Mouse (Mus musculus) liver, embryonic 14.5 days (tissue): ENCODE results near the gene Olfr374. TPM values are rescaled to one million over a fixed set of nuclear protein-coding genes. Genes with fewer than 3 reads are reported as not detected.
"Not testable (repeated sequence)": the region's sequence is repeated elsewhere in the genome, so short reads cannot be mapped to it uniquely, and the experiment has no call there.

ENCODE experiments used
- ATAC-seq: fragments of 200-750 bp; cut with Nextera tagmentation; 2 replicates; pipeline ENCODE4 v1.8.0; 2017; ENCODE audit warnings: moderate number of reproducible peaks, mild to moderate bottlenecking, moderate library complexity; ENCODE audit not compliant: insufficient read depth
- DNase-seq, 3 experiments: peaks; one replicate each; pipeline ENCODE4 v3.0.0-alpha.2; 2012 to 2013; ENCODE audit warnings: low read depth in 3 of 3, low spot score in 3 of 3
- H3K27ac ChIP-seq: fragments of 300-500 bp; sonication (generic); 2 replicates; pipeline ENCODE4 v1.5.1; 2014; ENCODE audit warnings: moderate library complexity, mild to moderate bottlenecking, control low read depth, inconsistent platforms
- H3K27me3 ChIP-seq: fragments of 300-500 bp; sonication (generic); 2 replicates; pipeline ENCODE4 v1.6.1; 2014; ENCODE audit warnings: mild to moderate bottlenecking, low read length, moderate library complexity; ENCODE audit not compliant: control insufficient read depth, insufficient read depth
- H3K36me3 ChIP-seq: fragments of 300-500 bp; sonication (generic); replicated peaks from 2 replicates; pipeline ENCODE4 v1.6.1; 2014; ENCODE audit warnings: low read depth; ENCODE audit not compliant: control insufficient read depth, insufficient read depth
- H3K4me1 ChIP-seq, 2 experiments: fragments of 200-500 bp in 1 of 2; fragments of 300-500 bp in 1 of 2; sonication (generic) in 1 of 2; replicated peaks; 2 replicates each; pipeline ENCODE4 v1.6.1; 2012 to 2014; ENCODE audit warnings: antibody characterized with exemption in 1 of 2, inconsistent platforms in 1 of 2, low read length in 1 of 2; ENCODE audit not compliant: control insufficient read depth in 2 of 2, insufficient read depth in 2 of 2
- H3K4me2 ChIP-seq: fragments of 300-500 bp; sonication (generic); 2 replicates; pipeline ENCODE4 v1.6.1; 2014; ENCODE audit warnings: low read depth, mild to moderate bottlenecking, control low read depth, moderate library complexity
- H3K4me3 ChIP-seq, 2 experiments: fragments of 200-500 bp in 1 of 2; fragments of 300-500 bp in 1 of 2; sonication (generic) in 1 of 2; 2 replicates each; pipeline ENCODE4 v1.5.1; 2012 to 2014; ENCODE audit warnings: low read depth in 2 of 2, low read length in 2 of 2, mild to moderate bottlenecking in 2 of 2, control low read depth in 1 of 2, inconsistent platforms in 1 of 2, moderate library complexity in 1 of 2; ENCODE audit not compliant: insufficient read depth in 1 of 2
- H3K9ac ChIP-seq: fragments of 300-500 bp; sonication (generic); replicated peaks from 2 replicates; pipeline ENCODE4 v1.6.1; 2014; ENCODE audit warnings: mild to moderate bottlenecking, control low read depth, moderate library complexity
- H3K9me3 ChIP-seq: fragments of 300-500 bp; sonication (generic); 2 replicates; pipeline ENCODE4 v1.6.1; 2016; ENCODE audit warnings: low read length, mixed read lengths; ENCODE audit not compliant: control insufficient read depth
- CTCF ChIP-seq: IDR thresholded peaks from 2 replicates; pipeline ENCODE4 v1.5.1; 2016; ENCODE audit warnings: antibody characterized with exemption, low read depth, control low read depth
- EP300 ChIP-seq: IDR thresholded peaks from 2 replicates; pipeline ENCODE4 v1.6.1; 2016; ENCODE audit warnings: antibody characterized with exemption, low read depth
- WGBS: fragments of 180-500 bp; shearing (Covaris S2); extraction: QIAGEN DNeasy Blood & Tissue Kit; methylation state at CpG from one replicate; pipeline ENCODE4 v1.1.7; 2014; ENCODE audit not compliant: insufficient replicate concordance; 5-methylcytosine and 5-hydroxymethylcytosine counted together
- polyA plus RNA-seq, 2 experiments: library from polyadenylated mRNA; depleted of rRNA in 1 of 2; stranded (reverse) in 1 of 2; unstranded in 1 of 2; fragments of >200 nt; fragmentation: Nextera tagmentation in 1 of 2; extraction: Ambion mirVana in 1 of 2; gene quantifications; 2 replicates each; pipeline versions ENCODE4 v1.2.1 to v1.2.3; 2012 to 2014

Gene Olfr374
- polyA plus RNA-seq, 2 experiments, result not detected

DNA sequence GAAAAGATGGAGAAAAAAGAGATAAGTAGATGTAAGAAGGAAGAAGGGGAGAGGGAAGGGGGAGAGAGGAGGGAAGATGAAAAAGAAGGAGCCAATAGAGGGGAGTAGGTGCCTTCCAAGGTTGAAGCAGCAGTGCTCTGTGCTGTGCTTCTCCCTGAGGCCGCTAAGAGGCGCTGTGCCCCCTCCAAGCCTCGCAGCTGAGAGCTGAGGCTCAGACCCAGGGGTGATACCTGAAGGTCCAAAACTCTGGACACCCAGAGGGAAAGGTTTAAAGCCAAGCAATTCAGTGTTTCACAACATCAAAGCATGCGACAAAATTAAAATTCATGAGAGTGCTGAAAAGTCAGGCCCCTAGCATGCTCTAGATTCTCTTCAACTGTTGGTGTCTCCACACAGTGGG is 1.7 kb upstream of the Olfr374 start:
- Histone ChIP-seq H3K27ac (no peak overlapping the region), H3K36me3 (no peaks in the 10 kb centered on the region), H3K4me1 (no peaks in the 10 kb centered on the region), H3K27me3 (no peaks in the 10 kb centered on the region), H3K9ac (no peak overlapping the region), H3K4me3 (no peak overlapping the region), H3K4me2 (no peak overlapping the region), H3K9me3 (no peaks in the 10 kb centered on the region)
- peak; percentile 64 for TF ChIP-seq CTCF
- no peak for TF ChIP-seq EP300
- WGBS, result 19% methylated on average over 4 of the region's 4 CpGs
- ATAC-seq (no peak), DNase-seq (no peak)

DNA sequence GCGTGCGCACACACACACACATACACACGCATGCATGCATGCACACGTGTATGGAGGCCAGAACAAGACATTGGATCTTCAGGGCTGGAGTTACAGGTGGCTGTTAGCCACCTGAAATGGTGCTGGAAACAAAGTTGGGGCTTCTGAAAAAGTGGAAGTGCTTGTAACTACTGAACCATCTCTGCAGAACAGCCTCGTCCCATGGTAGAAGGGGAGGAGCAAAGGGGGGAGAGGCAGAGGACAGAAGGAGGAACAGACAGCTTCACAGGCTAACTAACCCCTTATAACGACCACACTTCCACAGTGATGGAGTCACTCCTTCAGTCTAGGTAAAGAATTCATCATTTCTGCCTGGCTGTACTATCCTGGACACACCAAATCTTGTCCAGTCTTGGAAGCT is 4.0 kb downstream of the Olfr374 start:
- no peak for DNase-seq
- no peak for ATAC-seq
- no peaks in the 10 kb centered on the region for H3K27me3 ChIP-seq
- H3K4me3 ChIP-seq, result no peak overlapping the region
- no peak overlapping the region for H3K27ac ChIP-seq
- H3K36me3 ChIP-seq, result no peaks in the 10 kb centered on the region
- H3K4me1 ChIP-seq, result no peaks in the 10 kb centered on the region
- WGBS, result 54% methylated on average over 6 of the region's 6 CpGs
- TF ChIP-seq CTCF (no peak), EP300 (no peak)
- H3K9ac ChIP-seq, result no peak overlapping the region
- H3K9me3 ChIP-seq, result no peaks in the 10 kb centered on the region
- H3K4me2 ChIP-seq, result no peak overlapping the region

DNA sequence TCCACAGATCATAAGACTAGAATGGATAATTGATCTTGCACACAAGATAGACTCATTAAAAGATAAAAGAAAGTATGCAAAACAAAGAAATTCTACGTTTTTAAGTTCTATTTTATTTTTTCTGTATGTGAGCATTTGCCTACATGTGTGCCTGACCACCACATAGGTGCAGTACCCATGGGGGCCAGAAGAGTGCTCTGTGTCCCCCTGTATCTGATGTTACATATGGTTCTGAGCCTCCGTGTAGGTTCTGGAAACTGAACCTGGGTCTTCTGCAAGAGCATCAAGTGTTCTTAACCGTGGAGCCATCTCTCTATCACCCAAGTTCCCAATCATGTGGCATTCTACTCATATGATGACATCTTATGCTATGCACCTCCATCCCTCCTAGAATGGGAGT is 5.6 kb downstream of the Olfr374 start:
- Histone ChIP-seq H3K4me2 (no peak overlapping the region), H3K9ac (no peak overlapping the region), H3K27ac (no peak overlapping the region), H3K4me1 (no peaks in the 10 kb centered on the region), H3K36me3 (no peaks in the 10 kb centered on the region), H3K9me3 (no peaks in the 10 kb centered on the region), H3K27me3 (no peaks in the 10 kb centered on the region), H3K4me3 (no peak overlapping the region)
- TF ChIP-seq CTCF (no peak), EP300 (no peak)
- no peak for DNase-seq
- ATAC-seq, result no peak
- WGBS, result 45% methylated on average over 3 of the region's 3 CpGs

DNA sequence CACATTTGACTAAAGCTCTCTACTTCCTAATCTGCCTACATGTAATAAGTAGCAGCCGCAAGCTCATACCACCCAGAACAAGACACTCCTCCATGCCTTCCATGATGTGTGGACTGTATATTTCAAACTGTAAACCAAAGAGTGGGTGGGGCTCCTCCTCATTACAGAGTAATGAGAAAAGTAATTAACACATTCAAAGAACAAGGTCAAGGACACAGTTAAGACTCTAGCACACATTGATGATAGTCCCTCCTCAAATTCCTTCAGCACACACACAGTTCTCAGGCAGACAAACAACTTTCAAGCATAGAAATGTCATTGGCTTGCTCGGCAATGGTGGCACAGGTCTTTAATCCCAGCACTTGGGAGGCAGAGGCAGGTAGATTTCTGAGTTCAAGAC is 8.4 kb downstream of the Olfr374 start:
- H3K4me1 ChIP-seq, result no peaks in the 10 kb centered on the region
- ATAC-seq, result no peak
- H3K27me3 ChIP-seq, result no peaks in the 10 kb centered on the region
- DNase-seq, result no peak
- no peak overlapping the region for H3K4me3 ChIP-seq
- TF ChIP-seq CTCF (no peak), EP300 (no peak)
- H3K36me3 ChIP-seq, result no peaks in the 10 kb centered on the region
- H3K27ac ChIP-seq, result no peak overlapping the region
- H3K9me3 ChIP-seq, result no peaks in the 10 kb centered on the region
- WGBS, result 63% methylated on average over 2 of the region's 2 CpGs
- no peak overlapping the region for H3K9ac ChIP-seq
- H3K4me2 ChIP-seq, result no peak overlapping the region

GRCm38 (mm10) chr8:72118616-72119015 is 11.8 kb downstream of the Olfr374 start:
- Histone ChIP-seq H3K27me3 (no peaks in the 10 kb centered on the region), H3K9me3 (no peaks in the 10 kb centered on the region), H3K27ac (no peak overlapping the region), H3K4me2 (no peak overlapping the region), H3K9ac (no peak overlapping the region), H3K4me1 (no peaks in the 10 kb centered on the region), H3K4me3 (no peak overlapping the region), H3K36me3 (no peaks in the 10 kb centered on the region)
- DNase-seq (no peak), ATAC-seq (no peak)
- 26% methylated on average over 4 of the region's 4 CpGs for WGBS
- TF ChIP-seq EP300 (no peak), CTCF (no peak)

- H3K9me3 ChIP-seq, H3K4me1 ChIP-seq, H3K27me3 ChIP-seq, DNase-seq, H3K9ac ChIP-seq, ATAC-seq, H3K36me3 ChIP-seq, H3K27ac ChIP-seq, H3K4me2 ChIP-seq, H3K4me3 ChIP-seq: not testable (repeated sequence)
- 39% methylated on average over 3 of the region's 3 CpGs for WGBS
Observed at GRCm38 (mm10) chr8:72121486-72121885, 14.6 kb downstream of the Olfr374 start.
